Mouse (Mus musculus): ENCODE data around the gene Etl4.
"Not testable (repeated sequence)": the region's sequence is repeated elsewhere in the genome, so short reads cannot be mapped to it uniquely, and the experiment has no call there.

The Etl4 gene

DNA sequence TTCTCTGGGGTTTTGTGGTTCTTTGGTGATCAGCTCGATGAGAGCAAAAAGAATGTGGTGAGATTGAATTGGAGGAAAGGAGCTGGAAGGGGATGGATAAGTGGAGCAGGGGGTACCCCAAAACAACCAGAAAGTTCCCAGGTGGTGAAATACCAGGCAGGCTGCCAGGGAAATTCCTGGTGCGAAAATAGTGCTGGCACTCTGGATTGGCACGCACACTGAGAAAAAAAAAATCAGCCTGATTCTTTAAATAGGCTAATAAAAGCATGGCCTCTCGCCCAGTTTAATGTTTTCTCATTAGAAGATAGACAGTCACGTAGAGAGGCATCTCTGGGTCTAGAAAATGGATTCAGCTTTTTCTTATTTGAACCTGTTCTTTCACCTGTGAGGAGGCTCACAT is 258.0 kb downstream of the Etl4 start:
- DNase-seq: peak; percentile 2

DNA sequence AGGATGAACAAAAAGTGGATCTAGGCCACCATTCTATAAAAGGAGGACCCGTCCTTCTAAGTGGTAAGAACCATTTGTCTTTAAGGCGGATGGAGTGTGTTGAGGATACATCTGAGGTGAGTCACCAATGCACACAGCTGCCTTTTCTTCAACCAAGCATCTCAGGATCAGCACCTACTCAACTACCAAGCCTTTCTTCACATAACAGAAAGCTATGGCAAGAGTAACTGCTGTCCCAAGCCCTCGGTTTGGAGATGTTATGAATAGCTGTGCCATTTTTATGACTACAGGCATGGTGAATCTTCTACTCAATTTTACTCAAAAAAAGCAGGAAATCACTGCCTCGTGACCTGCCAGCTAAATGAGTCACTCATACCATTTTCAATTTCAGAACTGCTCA is 258.6 kb downstream of the Etl4 start:
- no peak for DNase-seq

DNA sequence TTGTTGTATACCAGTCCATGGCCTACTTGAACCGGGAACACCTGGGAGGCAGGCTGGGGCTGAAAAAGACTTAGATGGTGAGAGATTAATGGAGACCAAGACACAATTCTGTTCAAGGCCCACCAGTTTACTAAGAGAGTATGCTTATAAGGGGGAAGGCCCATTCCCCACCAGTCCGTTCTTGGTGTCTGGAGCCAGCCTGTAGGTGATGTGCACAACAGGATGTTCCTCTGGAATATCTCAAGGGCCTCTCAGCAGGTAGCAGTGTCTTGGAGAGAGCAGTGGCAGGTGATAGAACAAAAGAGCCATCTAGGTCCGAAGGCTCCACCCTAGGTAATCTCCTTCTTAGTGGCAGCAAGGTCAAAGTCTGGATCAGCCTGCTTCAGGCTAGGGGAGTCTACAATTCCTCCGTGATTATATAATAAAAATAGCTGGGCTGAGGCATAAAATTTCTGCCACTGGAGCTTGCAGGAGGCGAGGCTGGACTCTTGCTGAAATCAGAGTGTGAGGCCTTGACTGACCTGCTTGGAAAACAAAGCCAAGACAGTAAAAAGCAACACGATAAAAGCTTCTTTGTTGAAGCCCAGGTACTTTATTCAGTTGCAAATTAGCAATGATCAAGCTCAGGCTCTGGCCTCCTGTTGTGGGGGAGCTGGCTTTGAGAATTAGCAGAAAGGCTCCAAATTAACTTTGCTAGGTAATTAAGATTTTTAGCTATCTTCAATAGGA is 267.0 kb downstream of the Etl4 start:
- DNase-seq: not testable (repeated sequence)

DNA sequence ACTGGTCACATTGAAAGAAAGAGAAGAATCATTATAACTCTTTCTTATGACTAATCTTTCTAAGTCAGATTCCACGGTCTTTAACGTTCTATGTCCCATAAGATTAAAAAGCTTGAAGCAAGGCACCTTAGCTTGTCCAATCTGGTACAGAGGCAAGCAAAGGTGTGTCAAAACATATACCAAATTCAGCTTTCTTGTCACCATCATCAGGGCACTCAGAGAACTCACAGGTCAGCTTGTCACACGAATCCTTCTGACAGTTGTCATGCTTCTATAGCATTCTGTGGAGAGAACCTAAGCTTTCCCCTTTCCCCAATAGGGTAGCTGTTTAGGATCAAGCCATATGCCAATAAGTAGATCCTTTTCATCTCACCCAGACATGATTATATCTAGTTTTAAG is 267.7 kb downstream of the Etl4 start:
- DNase-seq: not testable (repeated sequence)

DNA sequence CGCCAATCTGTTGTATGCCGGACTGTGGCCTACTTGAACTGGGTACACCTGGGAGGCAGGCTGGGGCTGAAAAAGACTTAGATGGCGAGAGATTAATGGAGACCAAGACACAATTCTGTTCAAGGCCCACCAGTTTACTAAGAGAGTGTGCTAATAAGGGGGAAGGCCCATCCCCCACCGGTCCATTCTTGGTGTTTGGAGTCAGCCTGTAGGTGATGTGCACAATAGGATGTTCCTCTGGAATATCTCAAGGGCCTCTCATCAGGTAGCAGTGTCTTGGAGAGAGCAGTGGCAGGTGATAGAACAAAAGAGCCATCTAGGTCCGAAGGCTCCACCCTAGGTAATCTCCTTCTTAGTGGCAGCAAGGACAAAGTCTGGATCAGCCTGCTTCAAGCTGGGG is 271.0 kb downstream of the Etl4 start:
- DNase-seq: not testable (repeated sequence)

DNA sequence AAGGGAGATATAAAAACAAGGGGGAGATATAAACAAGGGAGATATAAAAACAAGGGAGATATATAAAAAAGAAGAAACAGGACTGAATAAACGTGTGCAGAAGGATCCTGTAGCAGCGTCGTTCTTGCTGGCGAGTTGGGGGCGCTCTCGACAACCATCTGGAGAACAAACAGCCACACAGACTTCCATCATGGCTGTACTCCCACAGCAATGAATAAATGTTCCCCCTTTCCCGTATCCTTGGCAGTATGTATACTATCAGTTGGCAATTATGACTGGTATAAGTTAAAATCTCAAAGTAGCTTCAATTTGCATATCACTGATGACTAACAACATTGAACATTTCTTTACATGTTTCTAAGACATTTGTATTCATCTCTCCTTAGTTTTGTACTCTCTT is 277.6 kb downstream of the Etl4 start:
- not testable (repeated sequence) for DNase-seq

DNA sequence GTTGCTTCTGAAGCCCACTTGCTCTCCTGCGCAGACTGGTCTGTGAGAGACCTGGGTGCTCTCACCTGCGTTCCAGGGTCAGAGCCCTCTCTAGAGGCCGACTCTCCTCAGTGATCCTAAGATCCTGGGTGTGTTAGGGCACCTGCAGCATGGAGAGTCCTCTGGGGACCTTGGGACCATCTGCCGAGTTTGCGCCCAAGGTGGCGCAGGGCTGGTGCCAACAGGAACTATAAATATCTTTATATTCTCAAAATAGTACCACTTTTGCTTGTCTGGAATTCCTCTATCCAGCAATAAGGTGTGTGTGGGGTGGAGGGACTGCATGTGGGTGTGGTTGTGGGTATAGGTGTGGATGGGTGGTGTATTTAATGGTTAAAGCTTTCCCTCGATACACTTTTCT is 293.4 kb downstream of the Etl4 start:
- DNase-seq: no peak

DNA sequence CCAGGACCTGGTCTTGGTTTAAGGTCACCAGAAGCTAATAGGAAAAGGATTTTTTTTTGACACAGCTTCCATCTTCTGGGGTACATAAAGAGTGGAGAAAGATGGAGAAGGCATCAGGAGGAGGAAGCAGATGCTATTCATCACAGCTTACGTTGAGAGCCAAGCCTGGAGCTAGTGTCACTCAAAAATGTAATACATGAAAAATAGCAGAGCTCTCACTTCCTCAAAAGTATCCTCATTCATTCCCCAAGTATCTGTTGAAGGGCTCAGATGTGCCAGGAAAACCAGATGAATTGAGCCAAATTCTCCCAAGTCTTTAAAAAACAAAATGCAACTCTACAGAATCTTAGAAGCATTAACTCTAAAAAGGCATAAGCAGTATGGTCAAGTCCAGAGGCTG is 297.1 kb downstream of the Etl4 start:
- DNase-seq: no peak

DNA sequence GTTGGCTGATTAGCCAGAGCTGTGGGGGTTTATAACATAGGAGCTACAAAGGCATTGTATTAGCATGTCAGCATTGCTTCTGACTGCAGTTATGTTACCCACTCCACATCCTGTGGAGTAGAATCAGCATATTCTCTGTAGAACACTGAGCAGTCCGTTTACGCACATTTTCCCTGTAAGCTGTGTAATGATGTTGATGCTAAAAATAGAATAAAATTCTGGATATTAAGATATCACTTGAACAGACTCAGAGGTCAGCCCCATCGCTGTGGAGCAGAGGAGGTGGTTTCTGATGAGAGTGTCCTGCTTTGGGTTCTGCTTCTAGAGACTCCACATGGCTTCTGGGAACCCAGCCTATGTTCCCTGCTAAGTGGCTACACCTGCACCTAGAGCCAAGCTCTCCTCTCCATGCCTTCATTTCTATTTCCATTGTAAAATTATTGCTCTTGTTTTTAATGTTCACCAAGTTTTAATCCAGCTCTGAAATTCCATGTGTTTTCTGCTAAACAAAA is 299.2 kb downstream of the Etl4 start:
- no peak for DNase-seq

DNA sequence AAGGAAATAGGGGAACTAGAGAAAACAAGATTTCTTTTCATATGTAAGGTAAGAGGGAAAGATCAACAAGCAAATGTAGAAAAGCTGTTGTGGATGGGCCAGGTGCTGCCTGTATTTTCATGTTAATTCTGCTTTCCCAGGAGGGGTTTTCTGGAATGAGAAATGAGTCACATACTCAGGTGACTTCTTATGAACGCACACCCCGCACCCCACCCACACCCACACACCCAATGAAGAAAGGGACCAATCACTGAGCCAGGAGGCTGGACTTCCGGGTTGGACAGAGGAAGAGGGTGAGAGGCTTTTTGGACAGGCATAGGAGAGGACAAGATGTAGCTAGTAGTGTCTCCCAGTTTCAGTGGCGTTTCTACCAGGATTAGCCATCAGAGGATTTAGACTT is 299.8 kb downstream of the Etl4 start:
- no peak for DNase-seq

DNA sequence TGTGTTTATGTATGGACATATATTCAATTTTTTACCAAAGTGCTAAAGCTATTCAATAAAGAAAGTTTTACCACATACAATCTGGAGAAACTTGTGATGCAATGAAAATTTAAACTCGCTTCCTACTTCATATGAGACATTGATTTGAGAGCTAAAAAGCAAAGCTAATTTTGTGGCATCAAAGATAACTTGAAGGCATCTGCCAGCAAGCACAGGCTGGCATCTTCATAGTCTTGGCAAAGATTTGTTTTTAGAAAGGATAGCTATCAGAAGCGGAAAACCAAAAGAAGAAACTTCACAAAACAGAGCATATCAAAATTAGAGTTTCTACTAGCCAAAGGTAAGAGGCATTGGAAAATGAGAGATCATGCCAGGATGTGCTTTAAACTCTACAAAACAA is 306.7 kb downstream of the Etl4 start:
- no peak for DNase-seq

DNA sequence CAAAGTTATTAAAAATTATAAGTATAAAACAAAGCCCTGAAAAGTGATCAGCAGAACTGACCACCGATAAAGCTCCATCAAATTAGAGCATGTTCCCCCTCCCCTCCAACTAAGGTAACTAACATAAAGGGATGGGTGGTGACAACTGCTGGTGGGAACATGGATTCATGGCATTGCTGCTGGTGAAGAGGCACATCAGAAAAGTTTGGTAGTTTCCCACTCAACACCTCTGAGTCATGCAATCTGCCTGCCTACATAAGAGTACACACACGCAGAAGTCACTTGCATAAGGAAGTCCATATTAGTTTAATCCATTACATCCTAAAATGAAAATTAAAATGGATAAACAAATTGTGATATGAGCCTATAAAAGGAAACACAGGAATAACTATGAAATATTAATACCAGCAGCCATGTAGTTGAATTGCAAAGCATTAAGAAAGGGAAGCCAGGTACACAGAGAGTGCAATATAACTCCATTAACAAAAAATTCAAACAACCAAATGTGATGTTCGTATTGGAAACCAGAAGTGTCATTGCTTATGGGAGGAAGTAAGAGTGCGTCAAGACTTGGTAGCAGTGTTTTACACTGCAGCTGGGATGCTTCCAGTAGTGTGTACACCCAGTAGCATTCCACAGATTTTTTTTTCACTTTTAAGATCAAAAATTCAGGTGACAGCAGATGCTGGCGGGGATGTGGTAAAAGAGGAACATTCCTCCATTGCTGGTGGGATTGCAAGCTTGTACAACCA is 307.3 kb downstream of the Etl4 start:
- no peak for DNase-seq

DNA sequence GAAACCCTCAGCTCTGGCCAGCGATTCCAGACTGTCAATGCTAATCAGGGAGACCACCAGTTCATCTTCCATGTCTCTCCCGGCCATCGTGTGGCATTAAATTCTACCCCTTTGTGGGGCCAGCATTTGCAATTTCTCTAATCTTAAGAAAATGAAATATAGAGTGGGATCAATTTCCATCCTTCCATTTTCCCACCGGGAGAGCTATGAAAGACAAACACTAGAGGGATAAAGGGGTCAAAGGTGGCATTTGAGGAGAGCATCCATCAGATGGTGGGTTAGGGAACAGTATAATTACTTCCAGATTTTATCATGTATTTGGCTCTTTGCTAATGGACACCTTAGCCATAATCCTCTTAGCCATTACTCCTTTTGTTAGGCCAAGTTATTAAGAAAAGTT is 321.8 kb downstream of the Etl4 start:
- DNase-seq: no peak

DNA sequence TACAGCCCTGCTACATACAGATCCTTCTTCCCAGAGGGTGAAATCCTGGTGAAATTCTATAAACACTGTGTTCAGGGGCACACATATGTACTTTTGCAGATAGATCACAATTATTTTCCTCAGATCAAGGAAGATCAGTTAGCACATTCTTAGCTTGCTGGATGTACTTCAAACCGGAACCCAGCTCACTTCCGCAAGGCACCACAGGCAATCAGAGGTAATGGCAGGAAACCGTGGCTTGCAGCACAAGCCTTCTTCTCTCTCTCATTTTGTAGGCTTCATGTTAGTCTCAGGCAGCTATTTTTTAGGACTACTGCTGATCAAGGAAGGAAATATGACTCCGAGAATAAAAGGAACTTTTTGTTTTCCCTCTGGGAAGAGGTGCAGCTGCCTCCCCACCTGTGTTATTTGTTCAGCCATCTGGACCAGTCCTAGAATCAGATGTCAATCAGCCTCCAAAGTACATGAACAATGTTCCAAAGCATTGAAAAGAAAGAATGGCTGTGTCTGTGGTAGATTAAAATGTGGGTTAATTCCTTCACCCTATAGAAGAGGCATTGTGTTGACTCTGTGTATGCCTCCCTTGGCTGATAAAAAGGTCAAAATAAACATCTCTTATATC is 338.6 kb downstream of the Etl4 start:
- DNase-seq: no peak

DNA sequence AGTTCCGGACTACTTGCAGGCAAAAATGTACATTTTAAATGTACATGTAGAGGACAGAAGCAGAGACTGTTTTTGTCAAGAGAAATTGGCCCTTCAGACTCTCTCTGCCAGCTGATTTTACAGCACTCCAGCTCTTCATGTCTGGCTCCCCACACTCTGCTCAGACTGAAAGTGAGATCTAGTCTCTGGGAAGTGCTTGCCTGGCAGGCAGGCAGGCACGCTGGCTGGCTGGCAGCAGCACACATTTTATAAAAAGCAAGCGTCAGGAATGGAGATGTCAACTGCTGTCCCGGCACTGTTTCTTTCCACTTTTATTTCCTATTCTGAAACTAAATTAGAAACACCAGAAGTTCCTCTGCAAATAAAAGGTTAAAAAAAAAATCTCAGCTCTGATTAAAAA is 339.8 kb downstream of the Etl4 start:
- DNase-seq: no peak

DNA sequence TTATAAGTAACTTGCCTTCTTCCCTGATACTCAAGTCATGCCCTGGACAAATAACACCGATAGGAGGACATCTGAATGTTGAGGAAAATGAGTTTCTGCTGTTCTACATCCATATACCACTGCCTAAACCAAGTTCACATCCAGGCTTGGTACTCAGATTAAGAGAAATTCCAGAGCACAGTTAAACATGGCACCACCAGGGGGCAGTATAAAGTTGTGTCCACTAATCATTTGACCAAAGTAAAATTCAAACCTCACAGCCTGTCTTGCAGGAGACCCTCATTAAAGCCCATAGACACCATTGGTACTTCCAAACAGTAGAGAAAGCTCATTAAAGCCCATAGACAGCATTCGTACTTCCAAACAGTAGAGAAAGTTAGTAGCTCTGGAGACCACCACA is 366.5 kb downstream of the Etl4 start:
- peak; percentile 6 for DNase-seq

DNA sequence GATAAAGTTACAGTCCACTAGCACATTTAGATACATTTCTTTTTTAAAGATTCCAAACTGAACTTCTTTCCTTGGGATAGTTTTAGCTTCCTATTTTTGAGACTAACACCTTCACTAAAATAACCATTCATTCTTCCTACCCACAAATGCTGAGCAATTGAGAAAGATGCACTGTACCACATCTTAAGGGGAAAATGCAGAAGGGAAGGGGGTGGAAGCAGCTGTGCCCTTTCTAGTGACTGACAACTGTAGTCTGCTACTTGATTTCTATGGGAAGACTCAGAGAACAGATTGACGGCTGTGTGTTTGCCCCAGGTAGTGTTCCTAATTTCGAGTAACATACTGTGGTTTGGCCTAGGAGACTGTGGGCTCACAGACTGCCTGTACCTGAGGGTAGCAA is 372.3 kb downstream of the Etl4 start:
- DNase-seq: no peak

DNA sequence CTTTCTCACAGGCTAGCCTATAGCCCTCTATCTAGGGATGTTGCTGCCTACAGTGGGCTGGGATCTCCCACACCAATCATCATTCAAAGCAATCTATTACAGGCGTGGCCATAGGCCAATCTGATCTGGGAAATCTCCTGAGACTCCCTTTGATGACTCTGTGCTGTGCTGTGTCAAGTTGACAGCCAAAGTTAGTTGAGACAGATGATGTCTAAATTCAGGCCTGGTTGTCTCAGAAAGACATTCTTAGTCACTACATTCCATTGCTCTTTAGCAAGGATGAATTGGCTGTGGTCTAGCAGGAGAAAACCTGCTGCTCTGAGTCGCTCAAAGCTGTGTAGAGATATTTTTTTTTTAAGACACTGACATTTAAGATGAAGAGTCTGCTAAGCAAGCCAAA is 374.8 kb downstream of the Etl4 start:
- DNase-seq: no peak

DNA sequence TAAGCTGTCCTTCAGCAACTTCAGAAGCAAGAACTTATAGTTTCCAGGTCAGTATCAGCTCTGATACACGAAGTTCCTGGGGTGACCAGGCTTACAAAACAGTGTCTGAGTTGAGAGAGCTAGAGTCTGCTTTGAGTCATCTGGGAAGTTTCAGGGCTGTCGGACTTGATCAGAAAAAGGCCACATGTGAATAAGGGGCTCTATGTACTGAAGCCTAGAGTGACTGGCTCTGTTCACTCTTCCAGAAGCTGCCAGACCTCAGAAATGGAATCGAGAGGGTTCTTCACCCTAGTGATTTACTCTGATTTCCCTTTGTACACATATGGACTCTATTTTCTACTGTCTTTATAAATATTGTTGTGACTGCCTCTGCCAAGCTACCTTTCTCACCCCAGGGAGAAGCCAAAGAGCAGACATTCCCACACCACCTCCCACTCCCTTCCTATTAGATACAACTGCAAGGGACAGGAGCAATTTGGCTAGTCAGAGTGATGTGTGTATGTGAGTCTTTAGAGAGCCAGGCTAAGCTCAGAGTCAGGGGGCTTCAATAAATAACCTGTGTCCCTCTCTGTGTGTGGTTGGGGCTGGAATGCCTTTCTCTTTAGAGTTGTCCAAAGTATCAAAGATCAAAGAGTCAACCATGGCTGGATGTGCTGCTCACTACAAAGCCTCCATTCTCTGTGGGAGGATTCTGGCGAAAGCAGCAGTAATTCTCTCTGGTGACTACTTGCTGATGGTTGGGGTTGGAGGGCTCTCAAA is 381.6 kb downstream of the Etl4 start:
- no peak for DNase-seq

DNA sequence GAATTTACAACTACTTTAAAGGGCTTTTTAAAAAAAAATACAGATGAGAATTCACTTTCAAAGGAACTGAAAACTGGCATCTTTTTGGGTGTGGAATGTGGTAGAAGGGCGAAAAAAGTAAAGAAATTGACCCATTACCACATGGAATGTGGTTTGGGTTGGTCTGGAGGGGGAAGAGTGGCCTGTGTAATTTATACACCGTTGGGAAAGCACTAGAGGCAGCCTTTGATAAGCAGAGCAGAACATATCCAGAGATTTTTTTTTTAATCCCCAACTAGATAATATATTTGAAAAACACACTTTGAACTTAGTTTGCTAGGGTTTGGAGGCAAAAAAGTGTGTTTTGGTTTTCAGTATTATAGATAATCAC is 382.1 kb downstream of the Etl4 start:
- no peak for DNase-seq

DNA sequence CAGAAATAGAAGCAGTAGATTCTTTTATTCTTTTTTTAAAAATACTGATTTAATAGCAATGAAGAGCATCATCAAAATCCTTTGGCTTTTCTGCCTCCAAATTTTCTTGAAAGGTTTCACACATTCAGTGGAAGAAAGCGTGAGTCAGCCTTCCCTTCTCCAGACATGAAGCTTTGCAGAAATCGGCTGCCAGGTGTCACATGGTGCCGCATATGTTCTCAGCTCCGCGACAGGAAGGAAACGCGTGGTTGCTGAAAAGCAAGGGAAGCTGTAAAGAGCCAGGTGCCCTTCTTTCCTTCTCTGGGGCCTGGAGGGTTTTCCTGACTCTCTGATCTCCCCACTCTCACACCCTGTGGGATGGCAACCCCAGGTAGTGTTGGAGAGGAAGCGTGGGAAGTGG is 383.8 kb downstream of the Etl4 start:
- DNase-seq: no peak

DNA sequence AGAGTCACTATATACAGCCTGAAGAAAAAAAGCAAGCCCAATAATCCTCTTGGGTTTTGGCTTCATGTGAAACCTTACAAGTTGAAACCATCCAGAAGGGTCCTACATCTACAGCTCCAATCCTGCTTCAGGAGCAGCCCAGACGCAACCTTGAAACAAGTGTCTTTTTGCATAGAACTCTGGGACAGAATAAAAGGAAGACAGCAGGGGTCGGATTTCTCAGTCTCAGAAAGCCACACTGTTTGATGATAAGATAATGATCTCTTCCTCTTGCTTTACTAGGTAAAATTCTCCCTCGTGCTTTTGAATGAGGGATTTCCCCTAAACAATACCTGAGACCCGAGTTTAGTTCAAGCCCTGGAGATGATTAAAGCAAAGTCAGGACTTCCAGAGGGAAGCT is 385.0 kb downstream of the Etl4 start:
- no peak for DNase-seq

DNA sequence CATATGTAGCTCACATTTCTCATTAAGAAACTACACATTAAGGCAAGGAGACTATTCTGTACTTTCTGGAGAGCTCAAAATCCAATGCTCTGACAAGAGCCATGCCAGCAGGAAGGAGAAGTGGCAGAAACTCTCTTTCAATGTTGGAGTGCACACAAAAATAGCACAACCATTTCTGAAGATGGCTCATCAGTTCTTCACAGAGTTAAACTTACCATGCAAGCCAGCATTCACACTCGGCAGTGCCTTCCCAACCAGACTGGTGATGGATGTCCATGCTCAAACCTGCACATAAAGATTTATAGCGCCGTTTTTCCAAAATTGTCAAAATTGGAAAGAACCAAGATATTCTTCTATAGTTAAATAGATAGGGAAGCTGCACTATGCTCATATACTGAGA is 392.9 kb downstream of the Etl4 start:
- DNase-seq: no peak

All from cerebellum, adult 11 months (tissue).